Mouse (Mus musculus): ENCODE results near the gene Sh3pxd2a.

Gene Sh3pxd2a

GRCm38 (mm10) chr19:47264322-47265092 lies 199.7 kb downstream of the Sh3pxd2a start:
- peak; percentile 62 for DNase-seq

GRCm38 (mm10) chr19:47263621-47264020 lies 200.6 kb downstream of the Sh3pxd2a start:
- no peak for DNase-seq

GRCm38 (mm10) chr19:47261196-47261595 lies 203.0 kb downstream of the Sh3pxd2a start:
- no peak for DNase-seq

DNA sequence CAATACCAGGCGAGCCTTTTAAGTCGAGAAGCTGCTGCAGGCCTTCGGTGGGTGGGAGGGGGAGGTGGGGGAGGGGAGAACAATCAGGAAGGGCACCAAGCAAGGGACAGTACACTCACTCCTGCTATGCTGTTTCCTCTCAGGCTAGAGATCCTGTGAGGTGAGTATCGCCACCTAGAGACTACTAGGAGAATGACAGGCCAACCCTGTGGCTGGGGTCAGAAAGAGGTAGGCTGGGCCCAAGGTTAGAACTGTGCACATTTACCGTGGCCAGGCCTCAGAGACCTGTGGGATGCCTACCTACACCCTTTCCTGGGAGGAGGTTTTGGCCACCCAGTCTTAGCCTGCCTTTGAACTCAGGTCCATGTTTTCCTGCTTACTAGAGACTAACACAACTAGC lies 204.6 kb downstream of the Sh3pxd2a start:
- peak; percentile 55 for DNase-seq

- no peak for DNase-seq
Observed at GRCm38 (mm10) chr19:47255919-47256318, 208.3 kb downstream of the Sh3pxd2a start.

- DNase-seq = no peak
Observed at GRCm38 (mm10) chr19:47255036-47255435, 209.2 kb downstream of the Sh3pxd2a start.

- peak; percentile 51 for DNase-seq
Observed at GRCm38 (mm10) chr19:47253053-47253628, 211.1 kb downstream of the Sh3pxd2a start.

DNA sequence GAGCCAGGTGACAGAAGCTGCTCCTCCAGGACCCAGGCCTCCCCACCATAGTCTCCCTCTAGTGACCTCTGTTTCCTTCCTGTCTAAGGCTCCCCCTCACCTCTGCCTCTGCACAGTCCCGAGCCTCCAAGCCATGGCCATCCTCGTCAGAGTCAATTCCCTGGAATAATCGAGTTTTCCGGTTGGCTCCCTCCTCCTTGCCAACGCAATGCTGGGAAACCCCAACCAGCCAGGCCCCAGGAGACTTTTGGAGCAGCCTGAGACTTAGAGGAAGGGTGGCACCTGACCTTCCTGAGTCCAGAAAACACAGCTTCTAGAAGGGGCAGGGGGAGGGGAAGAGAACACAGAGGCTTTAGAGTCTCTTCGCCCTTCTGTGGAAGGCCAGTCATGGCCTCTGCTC lies 213.3 kb downstream of the Sh3pxd2a start:
- no peak for DNase-seq

GRCm38 (mm10) chr19:47248906-47249568 lies 215.2 kb downstream of the Sh3pxd2a start:
- no peak for DNase-seq

- DNase-seq = no peak
Observed at GRCm38 (mm10) chr19:47248296-47248695, 215.9 kb downstream of the Sh3pxd2a start.

- DNase-seq = no peak
Observed at GRCm38 (mm10) chr19:47247791-47248190, 216.4 kb downstream of the Sh3pxd2a start.

DNA sequence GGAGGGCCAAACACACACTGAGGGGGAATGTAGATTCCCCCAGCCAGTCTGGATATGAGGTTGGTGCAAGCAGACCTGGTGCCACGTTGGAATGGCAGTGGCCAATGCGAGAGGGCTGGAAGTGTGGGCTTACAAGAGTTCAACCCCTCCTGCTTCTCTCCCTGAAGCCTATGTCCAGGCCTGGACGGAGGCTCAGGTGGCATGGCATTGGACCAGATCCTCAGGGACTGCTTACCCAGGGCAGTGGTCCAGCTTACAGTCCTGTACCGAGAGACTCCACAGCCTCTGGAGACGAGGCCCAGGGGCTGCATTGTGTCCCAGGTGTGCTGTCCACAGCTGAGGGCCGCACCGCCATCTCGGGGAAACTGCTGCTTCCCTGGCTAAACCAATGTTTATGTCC lies 218.7 kb downstream of the Sh3pxd2a start:
- no peak for DNase-seq

- no peak for DNase-seq
Observed at GRCm38 (mm10) chr19:47242227-47242626, 222.0 kb downstream of the Sh3pxd2a start.

DNA sequence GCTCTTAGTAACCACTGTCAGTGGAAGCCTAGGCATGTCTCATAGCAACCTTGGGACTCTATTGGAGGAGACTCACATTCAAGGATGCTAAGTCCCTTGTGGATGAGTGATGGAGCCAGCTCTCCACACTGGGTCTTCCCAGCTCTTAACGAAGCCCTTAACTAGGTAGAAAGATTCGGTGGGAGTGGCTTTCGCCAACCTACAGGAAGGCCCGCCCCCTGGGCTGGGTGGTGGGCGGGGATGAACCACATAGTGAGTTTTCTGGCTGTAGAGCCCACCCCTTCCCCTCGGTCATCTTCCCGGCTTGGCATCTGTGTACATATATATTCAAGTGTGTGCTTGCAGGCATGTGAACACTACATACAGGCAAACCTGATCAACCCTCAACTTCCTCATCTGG lies 223.2 kb downstream of the Sh3pxd2a start:
- DNase-seq = no peak

- DNase-seq = no peak
Observed at GRCm38 (mm10) chr19:47240076-47240475, 224.1 kb downstream of the Sh3pxd2a start.

GRCm38 (mm10) chr19:47233087-47233486 lies 231.1 kb downstream of the Sh3pxd2a start:
- DNase-seq = no peak

DNA sequence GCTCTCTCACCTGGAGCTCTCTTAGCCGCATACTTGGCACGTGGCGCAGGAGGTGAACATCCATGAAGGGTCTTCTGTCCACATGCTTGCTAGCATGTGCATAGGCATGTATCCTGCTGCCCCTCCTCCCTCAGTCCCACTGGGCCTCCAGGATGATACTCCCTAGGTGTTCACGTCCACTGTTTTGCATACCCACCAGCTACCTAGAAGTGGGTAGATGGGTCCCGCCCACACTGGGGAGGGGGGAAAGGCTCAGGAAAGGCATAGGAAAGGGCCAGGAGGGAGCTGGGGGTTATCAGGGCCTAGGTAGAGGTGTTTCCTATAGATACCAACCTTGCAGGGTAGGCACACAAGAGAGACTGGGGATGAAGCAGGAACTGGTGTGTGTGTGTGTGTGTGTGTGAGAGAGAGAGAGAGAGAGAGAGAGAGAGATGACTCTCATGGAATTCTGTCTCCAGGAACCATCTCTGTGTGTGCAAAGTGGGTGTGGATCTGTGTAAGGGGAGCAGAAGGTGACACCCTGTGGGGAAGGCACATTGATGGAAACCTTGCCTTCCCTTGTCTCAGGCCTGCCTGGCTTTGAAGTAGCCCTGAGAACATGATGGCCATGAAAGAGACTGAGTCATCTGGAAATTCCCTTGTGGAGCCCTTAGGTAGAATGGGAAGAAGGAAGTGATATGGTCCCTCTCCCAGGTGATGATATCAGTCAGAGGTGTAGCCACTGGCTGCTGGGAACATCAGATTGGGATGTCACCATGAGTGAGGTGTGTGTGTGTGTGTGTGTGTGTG lies 231.9 kb downstream of the Sh3pxd2a start:
- no peak for DNase-seq

GRCm38 (mm10) chr19:47231389-47231788 lies 232.8 kb downstream of the Sh3pxd2a start:
- no peak for DNase-seq

DNA sequence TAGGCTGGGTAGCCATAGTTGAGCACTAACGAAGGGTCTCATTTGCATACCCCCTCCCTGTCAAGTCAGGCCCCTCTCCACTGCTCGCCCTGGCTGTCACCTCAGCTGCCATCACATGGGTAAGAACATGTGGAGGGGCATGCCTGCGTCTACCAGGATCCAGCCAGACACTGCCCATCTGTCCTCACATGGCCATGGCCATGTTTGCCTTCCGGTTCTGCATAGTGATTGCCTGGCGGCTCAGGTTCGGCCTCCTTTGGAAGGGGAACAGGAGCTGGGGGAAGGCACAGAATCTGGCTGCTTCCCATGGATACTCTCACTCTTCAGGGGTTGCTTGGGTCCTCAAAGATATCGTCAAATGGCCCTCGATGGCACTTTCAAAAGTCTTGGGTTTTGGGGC lies 233.5 kb downstream of the Sh3pxd2a start:
- no peak for DNase-seq

GRCm38 (mm10) chr19:47230082-47230481 lies 234.1 kb downstream of the Sh3pxd2a start:
- no peak for DNase-seq

DNA sequence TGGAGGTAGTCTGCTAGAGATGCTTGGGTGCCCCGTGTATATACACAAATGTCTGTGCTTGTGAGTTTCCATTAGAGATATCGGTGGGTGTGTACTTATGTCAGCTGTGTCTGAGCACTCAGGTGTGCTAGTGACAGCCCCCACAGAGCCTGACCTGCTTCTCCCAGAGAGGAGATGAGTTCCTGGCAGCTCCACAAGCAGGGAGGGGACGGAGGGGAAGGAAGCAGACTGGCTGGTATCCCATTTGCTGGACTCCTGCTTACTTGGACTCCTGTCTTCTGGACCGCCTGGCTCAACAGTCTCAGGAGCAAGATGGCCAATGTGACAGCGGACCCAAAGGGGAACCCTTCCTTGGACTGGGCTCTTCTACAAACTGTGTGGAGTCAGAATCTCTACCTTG lies 234.7 kb downstream of the Sh3pxd2a start:
- no peak for DNase-seq

- no peak for DNase-seq
Observed at GRCm38 (mm10) chr19:47228725-47229252, 235.4 kb downstream of the Sh3pxd2a start.

GRCm38 (mm10) chr19:47225791-47226190 lies 238.4 kb downstream of the Sh3pxd2a start:
- DNase-seq = no peak
